Mouse (Mus musculus): ENCODE results near the gene Calcoco1.
"Not testable (repeated sequence)": the region's sequence is repeated elsewhere in the genome, so short reads cannot be mapped to it uniquely, and the experiment has no call there.

Gene Calcoco1

DNA sequence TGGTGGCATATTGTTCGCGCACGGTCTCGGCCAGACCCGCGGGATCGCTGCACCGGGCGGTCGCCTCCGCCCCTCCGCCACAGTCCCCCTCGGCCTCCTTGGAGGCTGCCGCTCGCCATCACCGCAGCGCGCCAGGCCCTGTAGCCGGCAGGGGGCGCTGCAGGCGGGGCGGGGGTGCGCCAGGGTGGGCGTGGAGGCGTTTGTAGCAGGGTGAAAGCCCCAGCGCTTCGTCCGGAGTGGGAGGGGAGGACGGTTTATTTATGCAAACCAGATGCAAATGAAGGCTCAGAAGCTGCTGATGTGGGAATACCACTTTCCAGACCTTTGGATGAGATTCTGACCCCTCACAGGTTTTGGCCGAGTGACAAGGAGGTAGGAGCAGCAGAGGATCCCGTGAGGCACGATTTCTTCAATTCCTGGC, 29.0 kb downstream of the Calcoco1 start:
- peak in 1 of 2 experiments; percentile 59 for DNase-seq (ENCODE audit: low spot score in 2 of 2)

GRCm38 (mm10) chr15:102692321-102692804, 29.6 kb downstream of the Calcoco1 start:
- no peak for DNase-seq (ENCODE audit: low spot score in 2 of 2)

GRCm38 (mm10) chr15:102685791-102686190, 36.2 kb downstream of the Calcoco1 start:
- DNase-seq (ENCODE audit: low spot score in 2 of 2) = no peak

- peak in 1 of 2 experiments; percentile 22 for DNase-seq (ENCODE audit: low spot score in 2 of 2)
Measured at GRCm38 (mm10) chr15:102683670-102684069, 38.3 kb downstream of the Calcoco1 start.

GRCm38 (mm10) chr15:102676345-102676744, 45.6 kb downstream of the Calcoco1 start:
- peak in 1 of 2 experiments; percentile 26 for DNase-seq (ENCODE audit: low spot score in 2 of 2)

DNA sequence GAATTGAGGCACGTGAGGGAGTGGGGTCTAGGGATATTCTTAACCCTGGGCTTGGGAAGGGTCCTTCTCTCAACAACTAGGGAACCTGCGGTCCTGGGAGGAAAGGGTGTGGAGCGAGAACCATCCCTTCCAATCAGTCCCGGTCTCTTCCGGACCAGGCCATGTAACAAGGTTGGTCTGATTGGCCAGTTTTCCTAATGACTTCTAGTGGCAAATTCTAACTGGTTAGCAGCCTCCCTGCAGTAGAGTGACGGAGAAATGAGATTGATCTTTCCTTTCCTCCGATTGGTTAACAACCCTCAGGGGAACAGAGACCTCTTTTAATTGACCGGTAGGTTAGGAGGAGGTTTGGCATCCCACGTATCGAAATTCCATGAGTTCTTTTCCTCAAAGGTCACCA, 48.4 kb downstream of the Calcoco1 start:
- DNase-seq (ENCODE audit: low spot score in 2 of 2) = no peak

- peak in 1 of 2 experiments; percentile 18 for DNase-seq (ENCODE audit: low spot score in 2 of 2)
Measured at GRCm38 (mm10) chr15:102672215-102673071, 49.5 kb downstream of the Calcoco1 start, which contains the start of gene Atp5g2. TSS of gene Atp5g2 (minus strand) at chr15:102672352.

DNA sequence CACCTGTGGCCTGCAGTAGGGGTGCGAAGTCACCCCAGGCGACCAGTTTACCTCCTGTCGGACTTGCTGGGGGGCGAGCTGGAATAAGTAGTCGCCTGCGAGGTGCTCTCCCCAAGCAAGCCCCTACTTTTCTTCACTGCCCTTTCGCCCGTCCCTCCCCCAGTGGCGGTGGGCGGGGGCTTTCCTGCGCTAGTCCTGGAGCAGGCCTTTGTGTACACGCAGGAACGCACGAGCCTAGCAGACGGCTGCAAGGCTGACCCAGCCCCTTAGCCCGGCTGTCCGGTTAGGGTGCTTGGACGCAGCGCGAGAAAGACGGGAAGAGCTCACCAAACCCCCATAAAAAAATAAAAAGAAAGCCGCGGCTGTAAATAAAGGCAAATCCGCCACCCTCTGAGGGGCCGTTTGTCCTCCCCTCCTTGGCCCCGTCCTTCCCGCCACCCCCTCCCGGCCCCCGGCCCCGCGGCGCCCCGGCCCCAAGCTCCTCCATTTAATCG, 50.2 kb downstream of the Calcoco1 start:
- peak; percentile 36 to 70 for DNase-seq (ENCODE audit: low spot score in 2 of 2)

GRCm38 (mm10) chr15:102670767-102671575, 51.0 kb downstream of the Calcoco1 start:
- DNase-seq (ENCODE audit: low spot score in 2 of 2) = peak; percentile 95 to 96

DNA sequence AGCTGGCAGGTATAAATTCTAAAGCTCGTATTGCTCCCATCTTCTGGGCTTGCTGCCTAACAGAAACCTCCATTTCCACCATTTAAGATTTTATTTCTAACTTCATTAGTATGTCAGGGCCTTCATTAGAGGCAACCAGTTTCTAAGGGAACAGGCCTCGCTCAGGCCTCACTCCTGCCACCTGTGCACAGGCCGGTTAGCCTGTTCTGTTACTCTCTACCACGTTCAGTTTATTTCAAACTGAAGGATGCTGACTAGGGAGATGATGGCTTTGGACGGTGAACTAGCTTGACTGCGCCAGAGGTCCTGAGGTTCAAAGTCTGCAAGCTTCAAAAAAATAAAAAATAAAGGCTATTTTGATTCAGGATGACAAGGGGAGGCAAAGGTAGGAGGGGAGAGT, 51.7 kb downstream of the Calcoco1 start:
- peak in 1 of 2 experiments; percentile 35 for DNase-seq (ENCODE audit: low spot score in 2 of 2)

DNA sequence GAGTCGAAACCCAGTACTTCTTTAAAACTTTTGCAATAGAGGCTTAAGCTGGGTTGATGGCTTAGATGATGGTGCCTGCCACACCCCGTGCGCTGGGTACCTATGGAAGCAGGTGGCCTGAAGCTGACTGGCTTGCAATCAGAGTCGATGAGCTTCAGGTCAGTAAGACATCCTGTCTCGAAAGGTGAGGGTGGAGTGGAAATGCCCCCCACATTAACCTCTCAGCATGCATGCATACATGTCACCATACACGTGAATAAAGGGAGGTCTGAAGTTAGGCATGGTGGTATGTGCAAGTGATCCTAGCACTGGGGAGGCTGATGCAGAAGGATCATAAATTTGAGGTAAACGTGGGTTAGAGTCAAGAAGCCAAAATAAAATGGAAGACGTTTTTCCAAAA, 52.4 kb downstream of the Calcoco1 start:
- DNase-seq (ENCODE audit: low spot score in 2 of 2) = no peak

DNA sequence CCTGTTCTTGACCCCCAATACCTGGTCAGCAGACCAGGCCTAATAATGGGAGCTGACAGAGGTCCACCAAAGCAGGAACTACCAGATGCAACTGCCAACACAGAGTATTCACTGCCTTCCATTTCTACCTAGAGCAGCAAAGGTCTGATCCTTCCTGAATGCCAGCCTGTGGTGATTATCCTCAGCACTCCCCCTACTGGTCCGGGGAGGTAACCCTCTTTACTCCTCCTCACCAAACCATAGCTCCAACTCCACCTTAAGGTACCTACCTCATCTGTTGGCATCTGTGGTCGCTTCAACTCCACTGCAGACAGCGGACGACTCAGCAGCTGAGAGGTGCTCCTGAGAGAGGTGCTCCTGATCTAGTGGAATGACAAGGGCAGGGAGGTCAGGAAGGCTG, 56.5 kb downstream of the Calcoco1 start:
- peak; percentile 22 to 77 for DNase-seq (ENCODE audit: low spot score in 2 of 2)

DNA sequence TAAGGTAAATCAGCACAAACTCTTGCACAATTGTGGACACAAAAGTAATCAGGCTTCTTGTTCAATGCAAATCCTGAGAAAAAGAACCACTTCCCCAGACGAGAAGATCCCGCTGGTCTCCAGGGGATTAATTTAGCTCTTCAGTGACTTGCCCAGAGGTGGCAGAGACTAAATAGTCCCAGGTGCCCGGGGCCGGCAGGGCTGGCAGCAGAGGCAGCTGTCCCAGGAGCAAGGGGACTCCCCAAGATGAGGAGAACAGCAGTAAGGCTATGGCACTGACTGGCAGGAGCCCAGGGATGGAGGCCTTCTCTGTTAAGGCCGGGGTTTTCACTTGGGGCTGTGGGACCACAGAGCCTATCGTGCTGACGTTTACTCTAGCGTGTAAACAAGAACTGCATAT, 58.2 kb downstream of the Calcoco1 start:
- no peak for DNase-seq (ENCODE audit: low spot score in 2 of 2)

- DNase-seq (ENCODE audit: low spot score in 2 of 2) = not testable (repeated sequence)
Measured at GRCm38 (mm10) chr15:102662601-102663000, 59.4 kb downstream of the Calcoco1 start.

DNA sequence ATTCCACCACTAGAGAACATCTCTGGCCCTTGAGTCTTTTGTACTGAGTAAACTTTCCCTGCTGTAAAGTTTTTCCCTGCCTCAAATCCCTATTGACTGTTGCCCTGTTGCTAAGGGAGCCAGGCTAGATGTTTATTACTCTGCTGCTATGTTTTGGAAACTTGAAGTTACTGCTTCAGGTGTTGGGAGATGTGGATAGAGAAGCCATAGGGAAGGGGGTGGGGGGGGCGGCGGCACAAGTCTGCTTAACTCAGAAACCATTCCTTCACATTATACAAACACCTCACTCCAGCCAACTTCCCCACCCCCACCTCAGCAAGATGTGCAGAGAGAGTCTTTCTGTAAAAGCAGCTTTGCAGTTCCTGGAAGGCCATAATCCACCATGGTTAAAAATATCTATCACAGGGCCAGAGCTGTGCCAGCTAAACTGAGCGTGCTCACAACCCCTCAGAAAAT, 64.0 kb downstream of the Calcoco1 start:
- no peak for DNase-seq (ENCODE audit: low spot score in 2 of 2)
